Mouse (Mus musculus): ENCODE results near the gene Ccdc159. TPM values are rescaled to one million over a fixed set of nuclear protein-coding genes. Genes with fewer than 3 reads are reported as not detected.

The Ccdc159 gene
- under 1 TPM; 0.38 to 0.51 TPM for total RNA-seq (2021)
- long read RNA-seq, experiment 1 = 0 reads
- long read RNA-seq, experiment 2 = 0 reads

- DNase-seq = peak; percentile 93
Measured at GRCm38 (mm10) chr9:21927208-21927753, at the start of gene Ccdc159, which contains the start of gene Tmem205. Gene Ccdc159, plus strand, starts transcription at chr9:21927471. Gene Tmem205, minus strand, starts transcription at chr9:21927556.

- no peak for DNase-seq
Measured at GRCm38 (mm10) chr9:21889229-21889628, 38.0 kb upstream of the Ccdc159 start.

- DNase-seq = peak; percentile 31
Measured at GRCm38 (mm10) chr9:21901223-21901820, 25.9 kb upstream of the Ccdc159 start.

- no peak for DNase-seq
Measured at GRCm38 (mm10) chr9:21904031-21904430, 23.2 kb upstream of the Ccdc159 start.

GRCm38 (mm10) chr9:21908216-21908615, 19.1 kb upstream of the Ccdc159 start:
- no peak for DNase-seq

- DNase-seq = no peak
Measured at GRCm38 (mm10) chr9:21909474-21910223, 17.6 kb upstream of the Ccdc159 start.

GRCm38 (mm10) chr9:21916851-21917492, 10.3 kb upstream of the Ccdc159 start:
- no peak for DNase-seq

- DNase-seq = no peak
Measured at GRCm38 (mm10) chr9:21917493-21918034, 9.7 kb upstream of the Ccdc159 start.

- peak; percentile 93 for DNase-seq
Measured at GRCm38 (mm10) chr9:21918035-21918592, 9.2 kb upstream of the Ccdc159 start, which contains the start of gene Rab3d. Gene Rab3d, minus strand, starts transcription at chr9:21918192.

- no peak for DNase-seq
Measured at GRCm38 (mm10) chr9:21918692-21919384, 8.4 kb upstream of the Ccdc159 start.

GRCm38 (mm10) chr9:21923036-21923435, 4.2 kb upstream of the Ccdc159 start:
- DNase-seq = no peak

- DNase-seq = no peak
Measured at GRCm38 (mm10) chr9:21923490-21924098, 3.7 kb upstream of the Ccdc159 start.

- DNase-seq = peak; percentile 83
Measured at GRCm38 (mm10) chr9:21924099-21924493, 3.2 kb upstream of the Ccdc159 start.

- DNase-seq = no peak
Measured at GRCm38 (mm10) chr9:21925034-21925433, 2.2 kb upstream of the Ccdc159 start.

GRCm38 (mm10) chr9:21925506-21925905, 1.8 kb upstream of the Ccdc159 start:
- no peak for DNase-seq

- DNase-seq = no peak
Measured at GRCm38 (mm10) chr9:21926155-21926554, 1.1 kb upstream of the Ccdc159 start.

GRCm38 (mm10) chr9:21926784-21927183, 487 bp upstream of the Ccdc159 start:
- no peak for DNase-seq

GRCm38 (mm10) chr9:21929208-21929607, 1.9 kb downstream of the Ccdc159 start:
- no peak for DNase-seq

- DNase-seq = no peak
Measured at GRCm38 (mm10) chr9:21932006-21932405, 4.7 kb downstream of the Ccdc159 start.

GRCm38 (mm10) chr9:21932445-21933137, 5.3 kb downstream of the Ccdc159 start:
- no peak for DNase-seq
